Mouse (Mus musculus): ENCODE measurements around the gene Cd300lg.

The Cd300lg gene

GRCm38 (mm10) chr11:102053183-102053582 lies 11.9 kb downstream of the Cd300lg start:
- DNase-seq = no peak

GRCm38 (mm10) chr11:102053847-102054246 lies 12.5 kb downstream of the Cd300lg start:
- peak; percentile 67 for DNase-seq

GRCm38 (mm10) chr11:102061236-102061940 lies 20.1 kb downstream of the Cd300lg start:
- DNase-seq = peak; percentile 79

GRCm38 (mm10) chr11:102061941-102062473 lies 20.7 kb downstream of the Cd300lg start:
- no peak for DNase-seq

GRCm38 (mm10) chr11:102063076-102063475 lies 21.8 kb downstream of the Cd300lg start:
- DNase-seq = no peak

GRCm38 (mm10) chr11:102068969-102069368 lies 27.7 kb downstream of the Cd300lg start:
- no peak for DNase-seq

GRCm38 (mm10) chr11:102069633-102070032 lies 28.3 kb downstream of the Cd300lg start:
- DNase-seq = no peak

GRCm38 (mm10) chr11:102070426-102070825 lies 29.1 kb downstream of the Cd300lg start:
- no peak for DNase-seq

GRCm38 (mm10) chr11:102072729-102073128 lies 31.4 kb downstream of the Cd300lg start:
- no peak for DNase-seq

GRCm38 (mm10) chr11:102073722-102074121 lies 32.4 kb downstream of the Cd300lg start:
- no peak for DNase-seq

GRCm38 (mm10) chr11:102082322-102082721 lies 41.0 kb downstream of the Cd300lg start:
- peak; percentile 85 for DNase-seq

GRCm38 (mm10) chr11:102083193-102083592 lies 41.9 kb downstream of the Cd300lg start:
- DNase-seq = no peak

GRCm38 (mm10) chr11:102084159-102084558 lies 42.9 kb downstream of the Cd300lg start:
- DNase-seq = no peak

GRCm38 (mm10) chr11:102086331-102086730 lies 45.0 kb downstream of the Cd300lg start:
- peak; percentile 61 for DNase-seq

- peak; percentile 87 for DNase-seq
Measured at GRCm38 (mm10) chr11:102087081-102087751, 45.9 kb downstream of the Cd300lg start.

- peak; percentile 69 for DNase-seq
Measured at GRCm38 (mm10) chr11:102087931-102088898, 46.9 kb downstream of the Cd300lg start, which contains the start of gene Mpp2. TSS of gene Mpp2 (minus strand) at chr11:102088515.

GRCm38 (mm10) chr11:102089088-102089808 lies 47.9 kb downstream of the Cd300lg start:
- peak; percentile 81 for DNase-seq

- no peak for DNase-seq
Measured at GRCm38 (mm10) chr11:102095676-102096075, 54.4 kb downstream of the Cd300lg start.

GRCm38 (mm10) chr11:102096446-102096845 lies 55.1 kb downstream of the Cd300lg start:
- DNase-seq = no peak

- DNase-seq = peak; percentile 78
Measured at GRCm38 (mm10) chr11:102096887-102097391, 55.6 kb downstream of the Cd300lg start.

GRCm38 (mm10) chr11:102101219-102101618 lies 59.9 kb downstream of the Cd300lg start, which contains the start of gene Ppy:
TSS of gene Ppy (minus strand) at chr11:102101319.
- no peak for DNase-seq

Measured in right cerebral cortex, postnatal 4 days (tissue).